Mouse (Mus musculus) olfactory bulb, adult 2 months (tissue): ENCODE data around the gene Il1f9.

Experiments used
- CTCF ChIP-seq: fragments of 200-500 bp; IDR thresholded peaks from 2 replicates; pipeline ENCODE4 v1.5.1; 2012; ENCODE audit warnings: low read depth, mild to moderate bottlenecking, low read length, moderate library complexity; ENCODE audit not compliant: insufficient read depth
- POLR2A ChIP-seq: fragments of 200-500 bp; IDR thresholded peaks from 2 replicates; pipeline ENCODE4 v1.6.1; 2012; ENCODE audit warnings: mild to moderate bottlenecking, low read depth, low read length, moderate library complexity; ENCODE audit not compliant: insufficient read depth

- no peak for TF ChIP-seq CTCF
- TF ChIP-seq POLR2A = no peak
Measured at GRCm38 (mm10) chr2:24227191-24227590, 40.9 kb downstream of the Il1f9 start.
